Mouse (Mus musculus) lung, embryonic 16.5 days (tissue): ENCODE measurements around the gene Srp9. TPM values are rescaled to one million over a fixed set of nuclear protein-coding genes. Genes with fewer than 3 reads are reported as not detected.

Experiments used
- polyA plus RNA-seq: library from polyadenylated mRNA; unstranded; fragments of >200 nt; fragmentation: Nextera tagmentation; extraction: Ambion mirVana; gene quantifications from 2 replicates; pipeline ENCODE4 v1.2.1, GENCODE M21; 2015

Srp9 gene
- polyA plus RNA-seq, 1 experiment from 2014 or later = 141 TPM

Other genes starting within 250 kb of the Srp9 start
- 9.8 and 10.3 TPM in 2 replicates for gene Enah, start 104.7 kb upstream of the Srp9 start, polyA plus RNA-seq
- gene Vmn1r1, start 39.7 kb downstream of the Srp9 start, polyA plus RNA-seq = not detected in 2 replicates
- 137 and 140 TPM in 2 replicates for gene Degs1, start 158.1 kb downstream of the Srp9 start, polyA plus RNA-seq
- gene Fbxo28, start 216.9 kb downstream of the Srp9 start, polyA plus RNA-seq = 19.9 and 21.7 TPM in 2 replicates